Mouse (Mus musculus): ENCODE results near the gene Mnt. TPM values are rescaled to one million over a fixed set of nuclear protein-coding genes. Genes with fewer than 3 reads are reported as not detected.

Mnt gene
- 10 to 100 TPM in 1 of 2 experiments, 1 to 10 TPM in 1; 4.7 to 17.8 TPM for polyA plus RNA-seq (2012; fragmentation: generic; extraction: Trizol)

DNA sequence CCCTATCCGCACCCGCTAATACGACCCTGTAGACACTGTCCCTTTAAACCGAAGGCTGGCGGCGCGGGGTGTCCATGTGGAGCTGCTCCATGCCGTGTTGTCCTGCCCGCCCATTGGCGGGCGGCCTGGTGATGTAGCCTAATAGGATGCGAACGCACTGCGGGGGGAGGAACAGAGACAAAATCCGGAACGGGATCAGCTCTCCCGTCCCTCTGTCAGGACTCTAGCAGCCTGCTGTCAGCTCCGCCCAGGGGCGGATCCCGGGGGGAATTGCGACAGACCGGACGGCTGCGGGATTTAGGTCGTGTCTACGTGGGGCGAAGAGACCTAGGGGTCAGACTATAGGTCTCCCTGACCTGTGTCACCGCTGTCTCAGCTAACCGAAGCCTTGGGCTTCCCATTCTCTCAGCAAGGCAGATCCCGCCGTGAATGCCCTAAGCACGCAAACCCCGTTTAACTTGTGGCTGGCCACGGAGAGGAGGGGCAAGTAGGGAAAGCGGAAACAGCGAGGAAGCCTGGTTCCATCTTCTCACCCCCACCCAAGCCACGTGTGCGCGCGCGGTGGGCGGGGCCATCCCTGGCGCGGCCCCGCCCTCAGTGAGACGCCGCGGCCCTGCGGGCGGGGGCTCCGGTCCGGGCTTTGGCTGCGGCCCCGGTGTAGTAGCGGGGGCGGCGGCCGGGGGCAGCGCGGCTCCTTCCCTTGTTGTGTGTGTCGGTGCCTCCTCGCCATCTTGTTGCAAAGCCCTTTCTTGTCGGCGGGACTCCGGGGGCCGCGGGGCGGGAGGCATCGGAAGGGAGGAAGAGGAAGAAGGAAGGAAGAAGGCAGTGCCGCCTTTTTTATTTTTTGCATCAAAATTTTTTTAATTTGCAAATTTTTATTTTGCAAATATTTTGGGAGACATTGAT, at the start of gene Mnt:
Gene Mnt, plus strand, starts transcription at position 665 of the 906 bp plus-strand sequence.

Other genes starting within 250 kb of the Mnt start
- 1 to 10 TPM in 1 of 2 experiments, under 1 TPM in 1; 0.48 to 1.3 TPM for gene Rap1gap2, start 220.0 kb upstream of the Mnt start, polyA plus RNA-seq (2012; fragmentation: generic; extraction: Trizol)
- under 1 TPM; 0.09 to 0.83 TPM for gene Ccdc92b, start 211.3 kb upstream of the Mnt start, polyA plus RNA-seq (2012; fragmentation: generic; extraction: Trizol)
- gene Cluh, start 181.4 kb upstream of the Mnt start, polyA plus RNA-seq (2012; fragmentation: generic; extraction: Trizol) = 10 to 100 TPM; 23.4 to 28.3 TPM
- gene Pafah1b1, start 106.2 kb upstream of the Mnt start, polyA plus RNA-seq (2012; fragmentation: generic; extraction: Trizol) = 10 to 100 TPM in 1 of 2 experiments, 1 to 10 TPM in 1; 3.9 to 23.5 TPM
- 10 to 100 TPM in 1 of 2 experiments, 1 to 10 TPM in 1; 2.0 to 12.6 TPM for gene Mettl16, start 60.1 kb upstream of the Mnt start, polyA plus RNA-seq (2012; fragmentation: generic; extraction: Trizol)
- gene Sgsm2, start 66.1 kb downstream of the Mnt start, polyA plus RNA-seq (2012; fragmentation: generic; extraction: Trizol) = 10 to 100 TPM in 1 of 2 experiments, 1 to 10 TPM in 1; 7.3 to 24.2 TPM
- gene Tsr1, start 67.2 kb downstream of the Mnt start, polyA plus RNA-seq (2012; fragmentation: generic; extraction: Trizol) = 10 to 100 TPM in 1 of 2 experiments, 1 to 10 TPM in 1; 3.0 to 14.8 TPM
- 10 to 100 TPM in 1 of 2 experiments, 1 to 10 TPM in 1; 2.1 to 59.8 TPM for gene Smg6, start 94.9 kb downstream of the Mnt start, polyA plus RNA-seq (2012; fragmentation: generic; extraction: Trizol)
- 10 to 100 TPM in 1 of 2 experiments, 1 to 10 TPM in 1; 1.2 to 19.6 TPM for gene Srr, start 95.0 kb downstream of the Mnt start, polyA plus RNA-seq (2012; fragmentation: generic; extraction: Trizol)

Measured in C3H10T1/2 (cell line).